Mouse (Mus musculus) heart, postnatal 0 days (tissue): Measurements from ENCODE around the gene Rheb. TPM values are rescaled to one million over a fixed set of nuclear protein-coding genes. Genes with fewer than 3 reads are reported as not detected.

Source experiments
- ATAC-seq: fragments of 200-750 bp; cut with Nextera tagmentation; 2 replicates; pipeline ENCODE4 v1.8.0; 2017; ENCODE audit warnings: low read depth, moderate number of reproducible peaks, moderate library complexity; ENCODE audit not compliant: insufficient read depth
- DNase-seq: peaks from one replicate; pipeline ENCODE4 v3.0.0-alpha.2; 2016; ENCODE audit warnings: low spot score
- H3K27ac ChIP-seq: fragments of 300-500 bp; sonication (generic); 2 replicates; pipeline ENCODE4 v1.5.1; 2014; ENCODE audit warnings: low read depth, mild to moderate bottlenecking
- H3K27me3 ChIP-seq: fragments of 300-500 bp; sonication (generic); 2 replicates; pipeline ENCODE4 v1.6.1; 2014; ENCODE audit warnings: low read length, mixed read lengths; ENCODE audit not compliant: control insufficient read depth, insufficient read depth
- H3K36me3 ChIP-seq: fragments of 300-500 bp; sonication (generic); replicated peaks from 2 replicates; pipeline ENCODE4 v1.6.1; 2014; ENCODE audit warnings: low read length, mixed read lengths; ENCODE audit not compliant: control insufficient read depth, insufficient read depth
- H3K4me1 ChIP-seq: fragments of 300-500 bp; sonication (generic); 2 replicates; pipeline ENCODE4 v1.6.1; 2014; ENCODE audit warnings: antibody characterized with exemption; ENCODE audit not compliant: control insufficient read depth, insufficient read depth
- H3K4me2 ChIP-seq: fragments of 300-500 bp; sonication (generic); 2 replicates; pipeline ENCODE4 v1.6.1; 2014; ENCODE audit warnings: low read depth, mild to moderate bottlenecking, low read length, moderate library complexity
- H3K4me3 ChIP-seq: fragments of 300-500 bp; sonication (generic); 2 replicates; pipeline ENCODE4 v1.5.1; 2014; ENCODE audit warnings: low read depth, low read length
- H3K9ac ChIP-seq: fragments of 300-500 bp; sonication (generic); replicated peaks from 2 replicates; pipeline ENCODE4 v1.6.1; 2014; ENCODE audit warnings: low read depth, low read length, mixed read lengths
- H3K9me3 ChIP-seq: fragments of 300-500 bp; sonication (generic); replicated peaks from 2 replicates; pipeline ENCODE4 v1.6.1; 2016; ENCODE audit warnings: low read length; ENCODE audit not compliant: control insufficient read depth
- CTCF ChIP-seq: IDR thresholded peaks from 2 replicates; pipeline ENCODE4 v1.5.1; 2016; ENCODE audit warnings: antibody characterized with exemption, control low read depth, low read depth
- EP300 ChIP-seq: IDR thresholded peaks from 2 replicates; pipeline ENCODE4 v1.6.1; 2016; ENCODE audit warnings: antibody characterized with exemption, low read depth
- WGBS: fragments of 180-500 bp; shearing (Covaris S2); extraction: QIAGEN DNeasy Blood & Tissue Kit; methylation state at CpG from one replicate; pipeline ENCODE4 v1.1.7; 2014; 5-methylcytosine and 5-hydroxymethylcytosine counted together
- polyA plus RNA-seq: library from polyadenylated mRNA; unstranded; fragments of >200 nt; fragmentation: Nextera tagmentation; extraction: Ambion mirVana; gene quantifications from 2 replicates; pipeline ENCODE4 v1.2.1, GENCODE M21; 2015
- total RNA-seq: library from RNA; depleted of rRNA; stranded (reverse); fragments of >200 nt; gene quantifications from 2 replicates; pipeline ENCODE4 v1.2.3, GENCODE M21; 2014; ENCODE audit warnings: low replicate concordance; rRNA removed

Gene Rheb
- total RNA-seq, result 83.6 and 101 TPM in 2 replicates
- polyA plus RNA-seq, result 250 and 253 TPM in 2 replicates

GRCm38 (mm10) chr5:24842274-24843102 is at the start of gene Rheb:
Rheb (minus strand) TSS chr5:24842624.
- peak; percentile 100 for DNase-seq
- peak within 1 kb of the TSS; percentile 86 for H3K4me2 ChIP-seq
- peak within 1 kb of the TSS; percentile 94 for H3K4me3 ChIP-seq
- H3K27ac ChIP-seq, result peak within 1 kb of the TSS; percentile 100
- H3K9ac ChIP-seq, result peak within 1 kb of the TSS; percentile 99
- H3K27me3 ChIP-seq, result no peaks in the 10 kb centered on the region
- ATAC-seq, result peak; percentile 92
- no peaks in the 10 kb centered on the region for H3K9me3 ChIP-seq
- under 1% methylated on average over 90 of the region's 92 CpGs for WGBS
- peaks cover 33% of the 10 kb centered on the region for H3K4me1 ChIP-seq
- TF ChIP-seq CTCF (no peak), EP300 (peak; percentile 91)
- H3K36me3 ChIP-seq, result no peaks in the 10 kb centered on the region

GRCm38 (mm10) chr5:24889860-24890259 is 47.4 kb upstream of the Rheb start:
- DNase-seq (peak; percentile 64), ATAC-seq (peak; percentile 89)
- no peaks in the 10 kb centered on the region for H3K27me3 ChIP-seq
- no peak for TF ChIP-seq CTCF
- TF ChIP-seq EP300, result no peak
- H3K9ac ChIP-seq, result peak overlapping the region; percentile 29; the same call in 1 of the 2 replicates
- peaks cover 12% of the 10 kb centered on the region for H3K4me1 ChIP-seq
- no peaks in the 10 kb centered on the region for H3K9me3 ChIP-seq
- 24% methylated on average over 9 of the region's 9 CpGs for WGBS
- H3K4me3 ChIP-seq, result peak overlapping the region; percentile 15
- peak overlapping the region; percentile 89 for H3K27ac ChIP-seq
- peak overlapping the region; percentile 43 for H3K4me2 ChIP-seq
- peaks cover 43% of the 10 kb centered on the region for H3K36me3 ChIP-seq

- Histone ChIP-seq H3K9ac (0 out of 2 replicates have a peak overlapping the region, but pooled peaks have one; percentile 29), H3K4me2 (peak overlapping the region; percentile 43; the same call in 1 of the 2 replicates), H3K36me3 (peaks cover 45% of the 10 kb centered on the region), H3K4me3 (no peak overlapping the region), H3K27ac (peak overlapping the region; percentile 89), H3K9me3 (no peaks in the 10 kb centered on the region), H3K4me1 (peaks cover 12% of the 10 kb centered on the region), H3K27me3 (no peaks in the 10 kb centered on the region)
- TF ChIP-seq EP300 (no peak), CTCF (no peak)
- ATAC-seq, result peak; percentile 12; the same call in 1 of the 2 replicates
- WGBS, result 49% methylated on average over 11 of the region's 11 CpGs
- peak; percentile 19 for DNase-seq
Observed at GRCm38 (mm10) chr5:24888874-24889591, 46.6 kb upstream of the Rheb start.

GRCm38 (mm10) chr5:24887271-24887670 is 44.8 kb upstream of the Rheb start:
- no peak overlapping the region for H3K4me3 ChIP-seq
- ATAC-seq (no peak), DNase-seq (no peak)
- no peaks in the 10 kb centered on the region for H3K27me3 ChIP-seq
- no peak overlapping the region for H3K27ac ChIP-seq
- H3K36me3 ChIP-seq, result peaks cover 50% of the 10 kb centered on the region
- no peak overlapping the region for H3K9ac ChIP-seq
- TF ChIP-seq CTCF, result no peak
- peaks cover 12% of the 10 kb centered on the region for H3K4me1 ChIP-seq
- WGBS, result 68% methylated on average over 8 of the region's 8 CpGs
- H3K9me3 ChIP-seq, result no peaks in the 10 kb centered on the region
- H3K4me2 ChIP-seq, result no peak overlapping the region

- 44% methylated on average over 4 of the region's 4 CpGs for WGBS
- no peak overlapping the region for H3K4me3 ChIP-seq
- H3K36me3 ChIP-seq, result peaks cover 68% of the 10 kb centered on the region
- no peak for TF ChIP-seq CTCF
- ATAC-seq (peak; percentile 53; the same call in 1 of the 2 replicates), DNase-seq (peak; percentile 36)
- no peak overlapping the region for H3K9ac ChIP-seq
- no peaks in the 10 kb centered on the region for H3K27me3 ChIP-seq
- peak overlapping the region; percentile 55 for H3K27ac ChIP-seq
- H3K4me1 ChIP-seq, result peaks cover 9% of the 10 kb centered on the region; the same call in 1 of the 2 replicates
- no peaks in the 10 kb centered on the region for H3K9me3 ChIP-seq
- H3K4me2 ChIP-seq, result no peak overlapping the region
Observed at GRCm38 (mm10) chr5:24878713-24879112, 36.3 kb upstream of the Rheb start.
